Mouse (Mus musculus) myocyte (in vitro differentiated cells): ENCODE results near the gene Scn10a. TPM values are rescaled to one million over a fixed set of nuclear protein-coding genes. Genes with fewer than 3 reads are reported as not detected.

Experiments
- H3K27me3 ChIP-seq: one replicate; pipeline ENCODE4 v1.6.1; 2011; ENCODE audit not compliant: control insufficient read depth, insufficient read depth, insufficient read length
- H3K36me3 ChIP-seq: one replicate; pipeline ENCODE4 v1.6.1; 2011; ENCODE audit not compliant: control insufficient read depth, insufficient read depth
- H3K4me2 ChIP-seq: one replicate; pipeline ENCODE4 v1.6.1; 2011; ENCODE audit warnings: low read depth, control low read depth
- H3K4me3 ChIP-seq: one replicate; pipeline ENCODE4 v1.5.1; 2011; ENCODE audit warnings: mild to moderate bottlenecking, control low read depth, moderate library complexity
- H3K79me2 ChIP-seq: one replicate; pipeline ENCODE4 v1.6.1; 2011; ENCODE audit not compliant: control insufficient read depth, insufficient read depth
- H3ac ChIP-seq: one replicate; pipeline ENCODE4 v1.6.1; 2011; ENCODE audit not compliant: control insufficient read depth, insufficient read length
- CEBPB ChIP-seq: IDR thresholded peaks from 2 replicates; pipeline ENCODE4 v1.6.1; 2011; ENCODE audit warnings: mild to moderate bottlenecking, moderate library complexity; ENCODE audit not compliant: poor library complexity, insufficient read depth, severe bottlenecking
- E2F4 ChIP-seq: IDR thresholded peaks from one replicate; pipeline ENCODE4 v1.6.1; 2011; ENCODE audit warnings: mild to moderate bottlenecking, control low read depth, moderate library complexity; ENCODE audit not compliant: insufficient read depth
- MAX ChIP-seq: IDR thresholded peaks from one replicate; pipeline ENCODE4 v1.6.1; 2011; ENCODE audit warnings: low read depth, mild to moderate bottlenecking, control low read depth
- MYOD1 ChIP-seq, 3 experiments: IDR thresholded peaks; one replicate each; pipeline ENCODE4 v1.6.1; 2011; ENCODE audit warnings: control low read depth in 2 of 3, low read depth in 2 of 3, mild to moderate bottlenecking in 2 of 3, moderate library complexity in 1 of 3; ENCODE audit not compliant: insufficient read length in 2 of 3, control insufficient read depth in 1 of 3
- MYOG ChIP-seq, 3 experiments: IDR thresholded peaks; one replicate each; pipeline ENCODE4 v1.6.1; 2011; ENCODE audit warnings: control low read depth in 2 of 3, low read depth in 2 of 3, mild to moderate bottlenecking in 2 of 3; ENCODE audit not compliant: insufficient read length in 2 of 3, control insufficient read depth in 1 of 3, insufficient read depth in 1 of 3
- POLR2A ChIP-seq: IDR thresholded peaks from one replicate; pipeline ENCODE4 v1.6.1; 2011; ENCODE audit warnings: low read depth, mild to moderate bottlenecking, control low read depth, moderate library complexity; ENCODE audit not compliant: insufficient read length
- POLR2AphosphoS2 ChIP-seq: IDR thresholded peaks from one replicate; pipeline ENCODE4 v1.6.1; 2011; ENCODE audit warnings: low read depth, control low read depth; ENCODE audit not compliant: insufficient read length
- REST ChIP-seq: IDR thresholded peaks from one replicate; pipeline ENCODE4 v1.6.1; 2011; ENCODE audit warnings: mild to moderate bottlenecking, control low read depth, moderate library complexity; ENCODE audit not compliant: insufficient read depth, insufficient read length
- SRF ChIP-seq: IDR thresholded peaks from one replicate; pipeline ENCODE4 v1.6.1; 2011; ENCODE audit warnings: low read depth; ENCODE audit not compliant: control insufficient read depth, insufficient read length
- TCF12 ChIP-seq: IDR thresholded peaks from one replicate; pipeline ENCODE4 v1.6.1; 2011; ENCODE audit warnings: mild to moderate bottlenecking, control low read depth; ENCODE audit not compliant: poor library complexity, insufficient read depth, severe bottlenecking
- TCF3 ChIP-seq: IDR thresholded peaks from one replicate; pipeline ENCODE4 v1.6.1; 2011; ENCODE audit warnings: low read depth, control low read depth; ENCODE audit not compliant: insufficient read length
- USF1 ChIP-seq: IDR thresholded peaks from one replicate; pipeline ENCODE4 v1.6.1; 2011; ENCODE audit warnings: low read depth, mild to moderate bottlenecking, control low read depth, moderate library complexity
- polyA plus RNA-seq: library from polyadenylated mRNA; unstranded; fragments of >200 nt; fragmentation: generic; extraction: Trizol; gene quantifications from one replicate; pipeline ENCODE4 v1.2.1, GENCODE M21; 2012; ENCODE audit warnings: missing spikeins

The Scn10a gene
- polyA plus RNA-seq, 1 experiment: 1.6 TPM

GRCm38 (mm10) chr9:119578311-119578635 is 140.8 kb downstream of the Scn10a start:
- H3K36me3 ChIP-seq: no peaks in the 10 kb centered on the region
- H3K27me3 ChIP-seq: no peaks in the 10 kb centered on the region
- peaks cover 18% of the 10 kb centered on the region for H3K79me2 ChIP-seq
- H3K4me3 ChIP-seq: peak overlapping the region; percentile 30
- peak overlapping the region; percentile 21 for H3ac ChIP-seq
- TF ChIP-seq POLR2A (no peak), POLR2AphosphoS2 (no peak), MYOD1 (IDR thresholded peaks at IDR 0.05; ENCODE audit: control insufficient read depth in 1 of 3, insufficient read length in 2 of 3, low read depth in 2 of 3) (no peak), E2F4 (no peak), TCF3 (no peak), USF1 (no peak), MYOG (IDR thresholded peaks at IDR 0.05; ENCODE audit: control insufficient read depth in 1 of 3, insufficient read depth in 1 of 3, insufficient read length in 2 of 3, low read depth in 2 of 3) (no peak), REST (no peak), TCF12 (no peak), MAX (no peak), CEBPB (no peak), SRF (no peak)
- peak overlapping the region; percentile 59 for H3K4me2 ChIP-seq

- TF ChIP-seq CEBPB (no peak), SRF (no peak), MAX (no peak), TCF12 (peak; percentile 78), MYOD1 (IDR thresholded peaks at IDR 0.05; ENCODE audit: control insufficient read depth in 1 of 3, insufficient read length in 2 of 3, low read depth in 2 of 3) (peak; percentile 39 to 80 (median 73)), USF1 (no peak), TCF3 (no peak), MYOG (IDR thresholded peaks at IDR 0.05; ENCODE audit: control insufficient read depth in 1 of 3, insufficient read depth in 1 of 3, insufficient read length in 2 of 3, low read depth in 2 of 3) (peak; percentile 12 to 81 (median 79)), E2F4 (no peak), POLR2AphosphoS2 (no peak), POLR2A (no peak), REST (no peak)
- peaks cover 27% of the 10 kb centered on the region for H3K79me2 ChIP-seq
These were observed 142.1 kb downstream of the Scn10a start for GRCm38 (mm10) chr9:119576977-119577376.

GRCm38 (mm10) chr9:119575732-119576131 is 143.4 kb downstream of the Scn10a start:
- H3K27me3 ChIP-seq: no peaks in the 10 kb centered on the region
- H3ac ChIP-seq: no peak overlapping the region
- no peaks in the 10 kb centered on the region for H3K36me3 ChIP-seq
- TF ChIP-seq TCF12 (no peak), MYOD1 (IDR thresholded peaks at IDR 0.05; ENCODE audit: control insufficient read depth in 1 of 3, insufficient read length in 2 of 3, low read depth in 2 of 3) (peak in 1 of 3 experiments; percentile 23)
- H3K4me3 ChIP-seq: no peak overlapping the region
- no peak overlapping the region for H3K4me2 ChIP-seq
- peaks cover 27% of the 10 kb centered on the region for H3K79me2 ChIP-seq

More at GRCm38 (mm10) chr9:119576977-119577376, 142.1 kb downstream of the Scn10a start:
- no peaks in the 10 kb centered on the region for H3K36me3 ChIP-seq
- no peak overlapping the region for H3ac ChIP-seq
- H3K27me3 ChIP-seq: no peaks in the 10 kb centered on the region
- peak overlapping the region; percentile 59 for H3K4me2 ChIP-seq
- peak overlapping the region; percentile 30 for H3K4me3 ChIP-seq

- TF ChIP-seq MAX (no peak), USF1 (no peak), MYOG (IDR thresholded peaks at IDR 0.05; ENCODE audit: control insufficient read depth in 1 of 3, insufficient read depth in 1 of 3, insufficient read length in 2 of 3, low read depth in 2 of 3) (no peak), TCF12 (no peak), CEBPB (no peak), E2F4 (no peak), REST (no peak), POLR2A (no peak), POLR2AphosphoS2 (no peak), SRF (no peak), MYOD1 (IDR thresholded peaks at IDR 0.05; ENCODE audit: control insufficient read depth in 1 of 3, insufficient read length in 2 of 3, low read depth in 2 of 3) (no peak), TCF3 (no peak)
- no peak overlapping the region for H3K4me2 ChIP-seq
- H3K79me2 ChIP-seq: peaks cover 31% of the 10 kb centered on the region
- no peak overlapping the region for H3K4me3 ChIP-seq
- no peak overlapping the region for H3ac ChIP-seq
- no peaks in the 10 kb centered on the region for H3K27me3 ChIP-seq
- no peaks in the 10 kb centered on the region for H3K36me3 ChIP-seq
These were observed 144.8 kb downstream of the Scn10a start for GRCm38 (mm10) chr9:119574366-119574765.

GRCm38 (mm10) chr9:119573009-119573408 is 146.1 kb downstream of the Scn10a start:
- H3K79me2 ChIP-seq: peaks cover 31% of the 10 kb centered on the region
- no peaks in the 10 kb centered on the region for H3K36me3 ChIP-seq
- no peak for TF ChIP-seq REST
- no peak for TF ChIP-seq POLR2AphosphoS2
- TF ChIP-seq USF1: no peak
- TF ChIP-seq TCF3: no peak
- no peak for TF ChIP-seq E2F4
- no peak for TF ChIP-seq MYOD1 (IDR thresholded peaks at IDR 0.05; ENCODE audit: control insufficient read depth in 1 of 3, insufficient read length in 2 of 3, low read depth in 2 of 3)
- TF ChIP-seq POLR2A: no peak
- no peak overlapping the region for H3K4me3 ChIP-seq
- H3ac ChIP-seq: no peak overlapping the region
- H3K4me2 ChIP-seq: no peak overlapping the region
- no peaks in the 10 kb centered on the region for H3K27me3 ChIP-seq
